Mouse (Mus musculus): Measurements from ENCODE around the gene Mgat5b.

- TF ChIP-seq POLR2A (IDR thresholded peaks at IDR 0.05; ENCODE audit: insufficient read depth, low read length) = no peak
- no peak for TF ChIP-seq CTCF (IDR thresholded peaks at IDR 0.05; ENCODE audit: low read depth, low read length)
- TF ChIP-seq EP300 (IDR thresholded peaks at IDR 0.05; ENCODE audit: insufficient read depth, low read depth, low read length) = no peak
These were observed 32.8 kb downstream of the Mgat5b start for GRCm38 (mm10) chr11:116951429-116951828.
